Mouse (Mus musculus) E14TG2a.4 (cell line): ENCODE data around the gene Ing2.

Source experiments
- H3K27me3 ChIP-seq: 2 replicates; pipeline ENCODE4 v1.6.1; 2014; ENCODE audit warnings: low read length, control low read depth; ENCODE audit not compliant: insufficient read depth
- H3K36me3 ChIP-seq: 2 replicates; pipeline ENCODE4 v1.6.1; 2014; ENCODE audit warnings: low read length, control low read depth; ENCODE audit not compliant: insufficient read depth
- H3K4me1 ChIP-seq: replicated peaks from 2 replicates; pipeline ENCODE4 v1.6.1; 2014; ENCODE audit warnings: low read depth, low read length, control low read depth
- H3K4me3 ChIP-seq: replicated peaks from 2 replicates; pipeline ENCODE4 v1.5.1; 2014; ENCODE audit warnings: mild to moderate bottlenecking, low read length
- H3K9me3 ChIP-seq: 2 replicates; pipeline ENCODE4 v1.6.1; 2014; ENCODE audit warnings: low read length, control low read depth
- CTCF ChIP-seq: conservative IDR thresholded peaks from 2 replicates; pipeline ENCODE4 v1.5.1; 2014; ENCODE audit warnings: low read length
- NANOG ChIP-seq: IDR thresholded peaks from 2 replicates; pipeline ENCODE4 v1.6.1; 2014; ENCODE audit warnings: borderline replicate concordance, low read length, mixed read lengths
- POU5F1 ChIP-seq: IDR thresholded peaks from 2 replicates; pipeline ENCODE4 v1.6.1; 2014; ENCODE audit warnings: low read length, borderline replicate concordance

The Ing2 gene

DNA sequence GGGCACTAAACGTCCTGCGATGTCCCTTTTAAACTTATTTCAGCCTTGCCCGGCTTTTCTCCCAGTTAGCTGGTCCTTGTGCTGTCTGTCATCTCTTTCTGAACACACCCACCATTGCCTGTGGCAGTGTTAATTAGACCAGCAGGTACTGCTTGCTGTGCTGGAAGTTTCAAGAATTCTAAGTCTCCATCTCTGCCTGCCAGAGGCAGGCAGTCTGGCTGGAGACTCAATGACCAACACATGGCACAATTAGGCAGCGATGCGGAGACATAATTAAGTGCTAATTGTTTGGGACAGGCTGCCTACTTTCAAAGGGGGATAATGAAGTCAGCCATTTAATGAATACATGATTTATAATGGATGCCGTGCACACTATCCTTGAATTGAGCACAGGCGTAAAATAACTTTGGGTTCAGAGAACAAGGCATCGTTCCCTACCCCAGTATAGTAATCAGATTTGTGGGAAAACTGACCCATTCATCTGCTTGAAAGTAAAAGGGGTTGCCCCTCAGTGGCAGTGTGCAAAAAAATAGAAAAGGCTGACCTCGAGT lies 32.8 kb downstream of the Ing2 start:
- Histone ChIP-seq H3K9me3 (peaks cover 23% of the 10 kb centered on the region), H3K27me3 (no peaks in the 10 kb centered on the region), H3K36me3 (no peaks in the 10 kb centered on the region), H3K4me3 (no peak overlapping the region), H3K4me1 (peaks cover 10% of the 10 kb centered on the region)
- TF ChIP-seq CTCF, result no peak
- TF ChIP-seq POU5F1, result no peak
- no peak for TF ChIP-seq NANOG

DNA sequence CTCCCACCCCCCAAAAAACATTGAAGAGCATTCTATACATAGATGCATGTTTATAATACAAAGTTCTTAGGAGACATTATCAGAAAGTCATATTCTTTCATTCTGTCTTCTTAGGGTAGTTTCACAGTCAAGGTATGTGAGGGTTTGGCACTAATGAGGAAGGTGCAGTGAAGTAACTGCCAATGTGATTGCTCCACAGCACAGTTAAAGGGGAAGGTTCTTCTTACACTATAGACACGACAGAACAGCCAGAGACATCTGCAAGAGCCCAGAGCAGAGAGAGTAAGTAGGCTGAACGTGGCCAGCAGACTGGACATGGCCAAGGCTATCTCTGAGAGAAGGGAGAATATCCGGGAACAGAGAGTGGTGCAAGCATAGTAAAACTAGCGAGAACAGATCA lies 38.2 kb downstream of the Ing2 start:
- no peak for TF ChIP-seq POU5F1
- no peak for TF ChIP-seq CTCF
- no peak for TF ChIP-seq NANOG
- Histone ChIP-seq H3K9me3 (peaks cover 17% of the 10 kb centered on the region), H3K27me3 (0 out of 2 replicates have a peak, but pooled peaks cover 2% of the 10 kb centered on the region), H3K4me3 (no peak overlapping the region), H3K4me1 (peaks cover 9% of the 10 kb centered on the region; the same call in 1 of the 2 replicates), H3K36me3 (no peaks in the 10 kb centered on the region)

DNA sequence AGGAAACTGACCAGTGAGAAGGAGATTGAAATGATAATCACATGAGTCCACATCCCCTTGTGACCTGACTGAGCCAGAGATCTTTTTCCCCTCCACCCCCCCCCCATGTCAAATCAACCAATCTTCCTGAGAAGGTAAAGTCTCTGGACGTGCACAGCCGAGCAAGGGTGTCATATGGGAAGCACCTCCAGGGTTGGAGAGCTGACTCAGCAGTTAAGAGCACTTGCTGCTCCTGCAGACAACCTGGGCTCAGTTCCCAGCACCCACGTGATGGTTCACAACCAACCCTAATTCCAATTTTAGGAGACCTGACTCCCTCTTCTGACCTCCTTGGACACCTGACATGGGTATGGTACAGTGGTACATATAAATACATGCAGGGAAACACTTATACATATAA lies 39.3 kb downstream of the Ing2 start:
- no peaks in the 10 kb centered on the region for H3K36me3 ChIP-seq
- no peak overlapping the region for H3K4me3 ChIP-seq
- 0 out of 2 replicates have a peak, but pooled peaks cover 2% of the 10 kb centered on the region for H3K27me3 ChIP-seq
- TF ChIP-seq POU5F1, result no peak
- TF ChIP-seq NANOG, result no peak
- no peak for TF ChIP-seq CTCF
- peaks cover 14% of the 10 kb centered on the region for H3K9me3 ChIP-seq
- peaks cover 9% of the 10 kb centered on the region; the same call in 1 of the 2 replicates for H3K4me1 ChIP-seq

DNA sequence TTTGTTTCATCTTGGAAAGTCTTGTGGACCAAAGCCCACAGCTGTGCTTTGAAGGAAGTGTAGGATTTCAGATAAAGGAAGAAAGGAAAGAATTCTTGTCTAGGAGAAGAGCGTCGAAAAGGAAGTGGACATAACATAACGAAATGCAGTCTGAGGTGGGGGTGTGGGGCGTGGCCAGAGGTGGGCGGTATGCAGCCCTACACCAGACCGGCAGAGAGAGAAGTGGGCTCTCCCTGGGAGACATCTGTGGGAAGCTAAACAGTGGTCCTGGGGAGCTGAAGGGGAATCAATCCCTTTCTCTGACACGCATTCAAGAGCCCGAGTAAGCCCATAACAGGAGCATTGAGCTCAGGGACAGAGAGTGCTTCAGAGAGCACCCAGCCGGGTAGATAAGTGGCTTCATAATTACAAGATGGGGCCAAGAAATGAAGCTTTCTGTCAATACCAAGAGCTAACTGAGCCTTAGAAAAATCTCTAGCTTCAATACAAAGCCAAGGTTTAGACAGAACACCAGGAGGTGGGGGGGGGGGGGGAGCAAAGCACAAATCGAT lies 40.5 kb downstream of the Ing2 start:
- H3K9me3 ChIP-seq, result peaks cover 11% of the 10 kb centered on the region
- peaks cover 9% of the 10 kb centered on the region; the same call in 1 of the 2 replicates for H3K4me1 ChIP-seq
- H3K27me3 ChIP-seq, result 0 out of 2 replicates have a peak, but pooled peaks cover 2% of the 10 kb centered on the region
- H3K4me3 ChIP-seq, result no peak overlapping the region
- H3K36me3 ChIP-seq, result no peaks in the 10 kb centered on the region
- TF ChIP-seq POU5F1 (no peak), CTCF (no peak), NANOG (no peak)

DNA sequence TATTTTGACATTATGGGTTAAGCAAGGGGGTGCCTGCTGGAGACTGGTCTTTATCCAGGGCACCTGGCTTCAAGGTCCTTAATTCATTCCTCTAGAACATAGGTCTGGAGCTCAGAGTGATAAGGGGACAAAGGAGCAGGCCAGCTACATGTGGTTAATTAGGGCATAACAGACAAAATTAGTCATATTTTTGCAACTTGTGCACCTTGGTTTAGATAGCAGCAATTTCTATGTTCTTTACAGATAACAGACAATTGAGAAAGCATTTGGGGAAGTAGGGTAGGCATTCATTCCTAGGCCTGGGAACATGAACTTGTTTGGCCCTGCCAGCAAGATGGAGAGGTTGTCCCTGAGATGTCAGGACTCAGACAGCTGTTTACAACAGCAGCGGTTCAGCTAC lies 54.2 kb downstream of the Ing2 start:
- H3K4me1 ChIP-seq, result no peaks in the 10 kb centered on the region
- H3K9me3 ChIP-seq, result peaks cover 14% of the 10 kb centered on the region; the same call in 1 of the 2 replicates
- H3K36me3 ChIP-seq, result no peaks in the 10 kb centered on the region
- no peak overlapping the region for H3K4me3 ChIP-seq
- no peaks in the 10 kb centered on the region for H3K27me3 ChIP-seq
- TF ChIP-seq CTCF (no peak), NANOG (no peak), POU5F1 (no peak)
